Mouse (Mus musculus) cortical plate, adult 2 months (tissue): ENCODE data around the gene Atg13. TPM values are rescaled to one million over a fixed set of nuclear protein-coding genes. Genes with fewer than 3 reads are reported as not detected.
A peak's percentile ranks its signal among the peaks of the same experiment; 100 is the strongest.

Source experiments
- H3K27ac ChIP-seq: fragments of 200-500 bp; 2 replicates; pipeline ENCODE4 v1.5.1; 2012; ENCODE audit warnings: low read length, control low read depth, inconsistent platforms; ENCODE audit not compliant: insufficient read depth
- H3K4me1 ChIP-seq: fragments of 200-500 bp; 2 replicates; pipeline ENCODE4 v1.6.1; 2011; ENCODE audit warnings: low read length; ENCODE audit not compliant: control insufficient read depth, insufficient read depth
- H3K4me3 ChIP-seq: fragments of 200-500 bp; 2 replicates; pipeline ENCODE4 v1.5.1; 2011; ENCODE audit warnings: mild to moderate bottlenecking, low read length, control low read depth; ENCODE audit not compliant: insufficient read depth
- CTCF ChIP-seq: fragments of 200-500 bp; IDR thresholded peaks from 2 replicates; pipeline ENCODE4 v1.5.1; 2011; ENCODE audit warnings: mild to moderate bottlenecking, control low read depth, low read length; ENCODE audit not compliant: insufficient read depth; ENCODE audit errors: extremely low read depth
- POLR2A ChIP-seq: fragments of 200-500 bp; IDR thresholded peaks from 2 replicates; pipeline ENCODE4 v1.6.1; 2011; ENCODE audit warnings: mild to moderate bottlenecking, low read length, control low read depth; ENCODE audit not compliant: insufficient read depth; ENCODE audit errors: extremely low read depth
- polyA plus RNA-seq: library from polyadenylated mRNA; depleted of rRNA; stranded (reverse); fragments of >200 nt; gene quantifications from 2 replicates; pipeline ENCODE4 v1.2.3, GENCODE M21; 2012

Atg13 gene
- polyA plus RNA-seq, 1 experiment = 124 TPM

DNA sequence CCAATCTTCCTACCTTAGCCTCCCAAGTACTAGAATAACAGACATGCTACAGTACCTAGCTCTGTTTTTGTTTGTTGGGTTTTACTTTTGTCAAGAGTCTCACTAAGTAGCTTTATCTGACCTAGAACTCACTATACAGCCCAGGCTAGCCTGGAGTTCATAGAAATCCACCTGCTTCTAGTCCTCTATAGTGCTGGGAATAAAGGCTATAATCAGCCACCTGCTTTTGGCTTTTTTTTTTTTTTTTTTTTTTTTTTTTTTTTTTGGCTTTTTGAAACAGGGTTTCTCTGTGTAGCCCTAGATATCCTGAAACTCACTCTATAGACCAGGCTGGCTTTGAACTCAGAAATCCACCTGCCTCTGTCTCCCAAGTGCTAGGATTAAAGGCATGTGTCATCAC is 13.6 kb upstream of the Atg13 start:
- TF ChIP-seq CTCF (no peak), POLR2A (no peak)
- no peak overlapping the region for H3K4me3 ChIP-seq
- no peak overlapping the region for H3K27ac ChIP-seq
- H3K4me1 ChIP-seq = no peaks in the 10 kb centered on the region

DNA sequence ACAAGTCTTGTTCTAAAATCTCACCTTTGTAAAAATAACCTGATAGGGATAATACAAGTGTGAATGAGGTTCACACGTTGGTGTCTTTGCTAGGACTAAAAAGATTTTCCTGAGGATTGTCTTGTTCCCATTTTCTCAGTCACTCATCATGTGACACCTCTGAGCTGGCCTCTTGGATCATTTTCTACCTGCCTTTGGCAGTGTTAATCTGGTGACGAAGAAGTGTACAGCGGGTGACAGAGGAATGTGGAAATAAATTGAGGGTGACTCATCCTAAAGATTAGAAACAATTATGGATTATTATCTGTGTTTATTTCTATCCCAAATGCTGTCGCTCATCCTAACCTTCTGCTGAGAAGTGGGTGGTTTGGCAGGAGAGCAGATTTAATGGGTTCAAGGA is 13.0 kb upstream of the Atg13 start:
- no peak overlapping the region for H3K4me3 ChIP-seq
- H3K4me1 ChIP-seq = peaks cover 1% of the 10 kb centered on the region; the same call in 1 of the 2 replicates
- TF ChIP-seq CTCF (no peak), POLR2A (no peak)
- H3K27ac ChIP-seq = no peak overlapping the region

DNA sequence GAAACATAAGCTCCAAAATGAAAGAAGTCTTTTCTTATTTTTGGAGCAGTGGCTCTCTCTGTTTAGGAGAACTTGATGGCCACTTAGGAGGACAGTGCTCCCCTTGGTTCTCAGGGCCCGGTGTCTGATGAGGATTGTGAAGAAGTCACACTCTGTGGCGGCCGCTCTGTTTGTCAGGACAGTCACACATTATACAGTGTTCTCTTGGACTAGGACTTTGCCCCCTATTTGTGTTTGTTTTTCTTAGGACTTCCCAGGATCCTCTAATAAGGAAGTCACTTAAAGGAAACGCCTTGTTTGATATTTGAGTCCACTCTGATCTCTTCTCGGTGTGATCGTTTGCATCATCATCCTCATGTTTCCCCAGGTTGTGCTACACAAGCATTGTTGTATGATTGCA is 7.9 kb upstream of the Atg13 start:
- Histone ChIP-seq H3K4me3 (no peak overlapping the region), H3K27ac (no peak overlapping the region), H3K4me1 (peaks cover 3% of the 10 kb centered on the region; the same call in 1 of the 2 replicates)
- TF ChIP-seq POLR2A (no peak), CTCF (no peak)

DNA sequence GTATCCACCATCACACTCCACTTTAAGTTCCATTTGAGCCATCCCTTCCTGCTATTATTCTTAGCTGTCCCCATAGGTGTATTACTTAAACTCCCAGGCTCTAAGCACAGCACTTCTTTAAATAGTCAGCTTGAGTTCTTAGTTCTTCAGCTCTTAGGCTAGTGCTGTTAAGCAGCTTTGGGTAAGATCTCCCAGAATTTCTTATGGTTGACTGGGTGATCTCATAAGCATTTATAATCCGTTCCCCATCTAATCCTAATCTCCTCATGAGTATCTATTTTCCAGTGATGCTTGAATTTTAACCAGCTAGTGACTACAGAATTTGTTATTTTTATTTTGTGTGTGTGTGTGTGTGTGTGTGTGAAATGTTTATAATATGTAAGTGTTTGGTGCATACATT is 4.5 kb upstream of the Atg13 start:
- H3K27ac ChIP-seq = no peak overlapping the region
- H3K4me3 ChIP-seq = no peak overlapping the region
- H3K4me1 ChIP-seq = peaks cover 5% of the 10 kb centered on the region; the same call in 1 of the 2 replicates
- TF ChIP-seq CTCF = no peak
- no peak for TF ChIP-seq POLR2A

DNA sequence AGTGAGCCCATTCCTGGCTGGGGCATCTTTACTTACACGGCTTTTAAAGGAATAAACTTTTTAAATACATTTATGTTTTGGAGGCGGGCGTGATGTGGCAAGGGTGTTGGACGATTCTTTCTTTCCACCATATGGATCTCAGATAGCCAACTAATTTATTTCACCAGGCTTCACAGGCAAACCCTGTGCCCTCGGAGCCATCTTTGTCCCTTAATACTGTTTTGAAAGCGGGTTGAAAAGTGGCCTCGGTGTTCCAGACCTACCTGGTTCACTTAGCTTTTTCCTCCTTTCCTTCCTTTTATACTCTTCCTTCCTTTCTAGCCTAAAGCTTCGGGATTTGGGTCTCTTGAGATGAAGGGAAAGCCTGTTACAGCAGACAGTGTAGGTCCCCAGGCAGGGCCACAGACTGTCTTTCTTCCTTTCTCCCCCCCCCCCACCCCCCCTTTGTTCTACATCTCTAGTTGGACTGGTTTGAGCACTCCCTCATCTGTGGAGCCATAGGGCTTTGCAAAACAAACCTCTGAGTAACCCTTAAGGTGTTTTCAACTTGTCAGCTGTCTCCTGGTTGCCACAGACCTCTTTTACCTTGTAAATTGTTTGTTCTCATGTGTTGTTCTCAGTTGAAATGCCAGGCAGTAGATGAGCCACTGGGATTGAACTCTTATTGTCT is 1.0 kb upstream of the Atg13 start:
- 0 out of 2 replicates have a peak overlapping the region, but pooled peaks have one; percentile 2 for H3K27ac ChIP-seq
- TF ChIP-seq POLR2A (no peak), CTCF (no peak)
- peaks cover 5% of the 10 kb centered on the region for H3K4me1 ChIP-seq
- H3K4me3 ChIP-seq = peak overlapping the region; percentile 71

DNA sequence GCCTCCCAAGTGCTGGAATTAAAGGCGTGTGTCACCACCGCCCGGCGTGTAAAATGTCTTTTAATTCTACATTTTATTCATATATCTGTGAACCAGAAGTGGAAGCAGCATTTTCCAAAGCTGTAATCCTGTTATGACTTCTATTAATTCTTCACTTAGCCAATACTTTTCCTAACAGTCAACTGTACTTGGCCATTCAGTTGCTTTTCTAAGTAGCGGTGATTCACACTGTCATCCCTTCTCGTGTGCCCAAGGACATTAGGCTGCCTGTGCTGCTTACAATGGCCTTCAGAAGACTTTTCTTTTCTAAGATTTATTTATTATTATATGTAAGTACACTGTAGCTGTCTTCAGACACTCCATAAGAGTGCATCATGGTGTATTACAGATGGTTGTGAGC is 2.0 kb downstream of the Atg13 start:
- H3K4me1 ChIP-seq = peaks cover 5% of the 10 kb centered on the region
- H3K27ac ChIP-seq = no peak overlapping the region
- no peak overlapping the region for H3K4me3 ChIP-seq
- TF ChIP-seq CTCF = no peak

DNA sequence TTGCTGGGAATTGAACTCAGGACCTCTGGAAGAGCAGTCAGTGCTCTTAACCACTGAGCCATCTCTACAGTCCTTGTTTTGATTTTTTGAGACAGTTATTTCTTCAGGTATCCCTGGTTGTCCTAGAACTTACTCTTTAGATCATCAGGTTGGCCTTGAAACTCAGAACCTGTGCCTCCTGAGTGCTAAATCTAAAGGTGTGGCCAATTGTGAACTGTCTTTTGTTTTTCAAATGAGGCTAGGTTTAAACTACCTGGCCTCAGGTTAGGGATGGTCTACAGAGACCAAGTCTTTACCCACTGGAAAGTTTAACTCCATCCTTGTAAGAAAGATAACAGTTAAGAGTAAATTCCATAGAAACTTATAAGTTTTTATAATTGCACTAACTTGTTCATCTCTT is 3.9 kb downstream of the Atg13 start:
- Histone ChIP-seq H3K27ac (no peak overlapping the region), H3K4me3 (no peak overlapping the region)
- TF ChIP-seq POLR2A (no peak), CTCF (no peak)

DNA sequence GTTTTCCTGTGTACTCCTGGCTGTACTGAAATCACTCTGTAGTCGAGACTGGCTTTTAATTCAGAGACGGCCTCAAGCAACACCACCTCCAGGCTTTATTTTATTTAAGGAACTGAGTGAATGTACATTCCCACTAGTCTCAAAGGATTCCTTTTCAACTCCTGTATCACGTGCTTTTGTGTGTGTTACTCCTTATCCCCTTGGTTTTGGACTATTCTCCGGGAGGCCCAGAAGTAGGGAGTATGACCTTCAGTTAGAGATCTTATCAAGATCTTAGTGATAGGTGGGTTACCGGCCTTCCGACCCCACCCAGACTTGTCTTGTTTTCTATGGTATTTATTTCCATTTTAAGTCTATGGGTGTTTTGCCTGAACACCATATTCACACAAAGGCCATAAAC is 4.6 kb downstream of the Atg13 start:
- Histone ChIP-seq H3K4me1 (peaks cover 4% of the 10 kb centered on the region), H3K4me3 (no peak overlapping the region), H3K27ac (no peak overlapping the region)
- no peak for TF ChIP-seq CTCF
- TF ChIP-seq POLR2A = no peak

More for the DNA sequence above, 3.9 kb downstream of the Atg13 start:
- H3K4me1 ChIP-seq = peaks cover 5% of the 10 kb centered on the region

DNA sequence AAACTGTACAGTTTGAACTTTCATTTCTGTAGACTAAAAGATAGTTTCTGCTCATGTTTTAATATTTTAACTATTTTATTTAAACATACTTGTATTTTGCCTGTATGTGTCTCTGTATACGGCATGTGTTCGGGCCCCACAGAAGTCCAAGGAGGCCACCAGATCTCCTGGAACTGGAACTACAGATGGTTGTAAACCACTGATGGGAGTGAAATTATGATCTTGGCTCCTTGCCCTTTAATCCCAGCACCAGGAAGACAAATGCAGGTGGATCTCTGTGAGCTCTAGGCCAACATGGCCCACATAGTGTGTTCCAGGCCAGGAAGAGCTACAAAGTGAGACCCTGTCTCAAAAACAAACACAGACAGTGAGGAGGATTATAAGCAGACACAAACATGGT is 9.0 kb downstream of the Atg13 start:
- H3K4me1 ChIP-seq = no peaks in the 10 kb centered on the region
- no peak overlapping the region for H3K4me3 ChIP-seq
- TF ChIP-seq POLR2A = no peak
- no peak overlapping the region for H3K27ac ChIP-seq

DNA sequence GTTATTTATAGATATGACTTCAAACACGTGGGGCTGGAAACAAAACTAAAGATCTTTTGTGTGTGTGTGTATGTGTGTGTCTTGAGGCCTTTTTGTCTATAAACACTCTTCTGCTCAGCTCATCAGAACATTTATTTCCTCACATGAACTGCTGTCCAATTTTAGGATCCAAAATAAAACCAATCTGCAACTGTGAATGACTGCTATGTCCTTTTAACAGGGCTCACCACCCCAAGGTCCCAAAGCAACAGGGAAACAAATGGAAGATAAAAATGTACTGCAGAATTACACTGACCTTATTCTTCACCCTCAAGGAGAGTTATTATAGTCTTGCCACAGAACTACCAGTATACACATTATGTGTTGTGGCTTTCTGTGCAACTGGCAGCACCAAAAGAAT is 11.2 kb downstream of the Atg13 start:
- Histone ChIP-seq H3K4me3 (no peak overlapping the region), H3K27ac (no peak overlapping the region), H3K4me1 (peaks cover 1% of the 10 kb centered on the region; the same call in 1 of the 2 replicates)
- TF ChIP-seq POLR2A (no peak), CTCF (no peak)

DNA sequence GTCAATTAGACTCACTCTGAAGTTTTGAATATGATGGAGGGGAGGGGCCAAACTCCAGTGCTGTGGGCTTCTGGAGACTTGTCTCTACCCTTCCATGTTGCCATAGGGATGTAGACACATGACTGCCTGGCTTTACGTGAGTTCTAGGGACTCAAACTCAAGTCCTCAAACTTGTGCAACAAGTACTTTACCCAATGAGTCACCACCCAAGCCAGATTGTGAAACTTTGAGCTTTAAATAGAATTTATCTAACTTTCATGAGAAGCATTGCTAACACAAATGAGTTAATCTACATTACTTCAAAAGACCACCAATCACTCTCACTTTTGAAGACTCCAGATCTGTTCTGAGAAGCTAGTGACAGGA is 14.2 kb downstream of the Atg13 start:
- H3K27ac ChIP-seq = no peak overlapping the region
- peaks cover 1% of the 10 kb centered on the region; the same call in 1 of the 2 replicates for H3K4me1 ChIP-seq
- TF ChIP-seq POLR2A = no peak
- no peak for TF ChIP-seq CTCF
- H3K4me3 ChIP-seq = no peak overlapping the region
